Mouse (Mus musculus) MEL (cell line): ENCODE data around the gene Gm45716.

Source experiments
- CTCF ChIP-seq, 3 experiments: IDR thresholded peaks in 2 of 3; conservative IDR thresholded peaks in 1 of 3; 2 replicates each; pipeline ENCODE4 v1.5.1; 2011 to 2012; ENCODE audit warnings: low read length in 3 of 3, low read depth in 2 of 3, mild to moderate bottlenecking in 2 of 3, improper control_type of control experiment in 1 of 3, inconsistent platforms in 1 of 3, mixed read lengths in 1 of 3, moderate library complexity in 1 of 3; ENCODE audit not compliant: control insufficient read depth in 1 of 3, insufficient read depth in 1 of 3, poor library complexity in 1 of 3, severe bottlenecking in 1 of 3
- E2F4 ChIP-seq: IDR thresholded peaks from 2 replicates; pipeline ENCODE4 v1.6.1; 2011; ENCODE audit warnings: low read depth, low read length, improper control_type of control experiment, borderline replicate concordance
- ELF1 ChIP-seq: IDR thresholded peaks from 2 replicates; pipeline ENCODE4 v1.6.1; 2014; ENCODE audit warnings: low read depth, mild to moderate bottlenecking, inconsistent platforms, low read length, improper control_type of control experiment, moderate library complexity
- GABPA ChIP-seq: IDR thresholded peaks from 2 replicates; pipeline ENCODE4 v1.6.1; 2012; ENCODE audit warnings: low read depth, mild to moderate bottlenecking, inconsistent platforms, low read length, improper control_type of control experiment, moderate library complexity
- GATA1 ChIP-seq: IDR thresholded peaks from 2 replicates; pipeline ENCODE4 v1.6.1; 2011; ENCODE audit warnings: low read depth, low read length, improper control_type of control experiment
- HCFC1 ChIP-seq: IDR thresholded peaks from 2 replicates; pipeline ENCODE4 v1.6.1; 2012; ENCODE audit warnings: low read depth, mild to moderate bottlenecking, inconsistent platforms, low read length, improper control_type of control experiment, moderate library complexity
- MAX ChIP-seq: IDR thresholded peaks from 2 replicates; pipeline ENCODE4 v1.6.1; 2011; ENCODE audit warnings: low read length, improper control_type of control experiment
- NRF1 ChIP-seq: IDR thresholded peaks from 2 replicates; pipeline ENCODE4 v1.6.1; 2014; ENCODE audit warnings: low read depth, mild to moderate bottlenecking, inconsistent platforms, low read length, improper control_type of control experiment, moderate library complexity; ENCODE audit not compliant: poor library complexity, insufficient read depth, severe bottlenecking
- POLR2A ChIP-seq, 2 experiments: IDR thresholded peaks; 2 replicates each; pipeline ENCODE4 v1.6.1; 2011 to 2012; ENCODE audit warnings: low read length in 2 of 2, mild to moderate bottlenecking in 2 of 2, control low read depth in 1 of 2, improper control_type of control experiment in 1 of 2, low read depth in 1 of 2, moderate library complexity in 1 of 2; ENCODE audit not compliant: control insufficient read depth in 1 of 2, insufficient read depth in 1 of 2, poor library complexity in 1 of 2
- TAL1 ChIP-seq: IDR thresholded peaks from 2 replicates; pipeline ENCODE4 v1.6.1; 2012; ENCODE audit warnings: mild to moderate bottlenecking, inconsistent platforms, low read length, moderate library complexity, mixed read lengths

GRCm38 (mm10) chr11:90175634-90176300 is 11.7 kb upstream of the Gm45716 start:
- TF ChIP-seq E2F4 (no peak), MAX (no peak), CTCF (IDR thresholded peaks at IDR 0.05 in 2 of 3, conservative IDR thresholded peaks at IDR 0.05 in 1 of 3; ENCODE audit: control insufficient read depth in 1 of 3, insufficient read depth in 1 of 3, low read depth in 2 of 3, low read length in 3 of 3, poor library complexity in 1 of 3, severe bottlenecking in 1 of 3) (no peak), NRF1 (no peak), HCFC1 (no peak), POLR2A (IDR thresholded peaks at IDR 0.05; ENCODE audit: control insufficient read depth in 1 of 2, insufficient read depth in 1 of 2, low read depth in 1 of 2, low read length in 2 of 2, poor library complexity in 1 of 2) (no peak), GATA1 (no peak), TAL1 (no peak), GABPA (no peak), ELF1 (no peak)
